ENCODE assay signal across 19 mouse cellular contexts in the genomic region with DNA sequence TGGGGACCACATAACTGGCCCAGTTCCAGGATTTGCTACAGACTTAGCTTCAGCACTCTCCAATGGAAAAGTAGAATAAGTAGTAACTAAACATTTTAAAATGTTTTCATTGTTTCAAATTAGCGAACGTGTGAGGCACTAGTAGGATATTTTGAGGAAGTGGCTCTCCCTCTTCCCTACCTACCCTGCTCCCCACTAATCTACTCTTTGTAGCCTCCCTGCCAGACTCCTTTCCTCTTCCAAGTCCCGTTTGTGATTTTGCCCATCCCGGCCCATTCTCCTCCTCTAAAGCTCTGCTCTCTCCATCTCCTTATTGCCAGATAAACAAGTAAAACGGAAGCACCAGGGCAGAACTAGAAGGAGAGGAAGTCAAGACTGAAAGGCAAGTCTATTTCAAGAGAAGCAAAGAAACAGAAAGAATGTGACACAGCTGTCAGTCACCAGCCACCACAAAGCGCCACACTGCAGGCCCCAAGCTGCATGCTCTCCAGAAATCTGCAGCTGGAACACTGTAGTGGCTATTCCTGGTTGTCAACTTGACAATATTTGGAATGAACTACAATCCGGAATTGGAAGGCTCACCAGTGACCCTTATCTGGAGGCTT. TPM values are rescaled to one million over a fixed set of nuclear protein-coding genes. Genes with fewer than 3 reads are reported as not detected.
A peak's percentile ranks its signal among the peaks of the same experiment; 100 is the strongest.
DNase-seq lines count a peak whose midpoint lies in the region; ATAC-seq lines count a peak whose summit lies in the region.
"Had no signal": no experiment of that assay in that cellular context is flagged by ENCODE, and none has a peak within 500 bp of the region (broad histone marks: within the 10 kb centered on the region; RNA-seq: fewer than 3 reads in every experiment).

No protein-coding gene starts in this region.

- peak; percentile 34 for DNase-seq in A20 (ENCODE audit: low read depth, low spot score)

- ATAC-seq in common myeloid progenitor, adult 5-6 weeks (replicated peaks; ENCODE audit: low read depth, poor library complexity, severe bottlenecking), result peak; percentile 85
- peak; percentile 90 for ATAC-seq in granulocyte monocyte progenitor cell, adult 5-6 weeks (replicated peaks; ENCODE audit: poor library complexity, severe bottlenecking)
- peak; percentile 72 to 89 for ATAC-seq in hematopoietic stem cell, adult 5-6 weeks (replicated peaks in 1 of 2; ENCODE audit: insufficient read depth in 1 of 2, low FRiP score in 2 of 2, low TSS enrichment in 1 of 2, low read depth in 1 of 2, poor library complexity in 2 of 2, severe bottlenecking in 2 of 2)
- peak; percentile 82 for ATAC-seq in megakaryocyte, adult 5-6 weeks (ENCODE audit: poor library complexity, severe bottlenecking)
- ATAC-seq in megakaryocyte progenitor cell, adult 5-6 weeks (replicated peaks; ENCODE audit: poor library complexity), result peak; percentile 86
- ATAC-seq in monocyte, adult 5-6 weeks (replicated peaks; ENCODE audit: insufficient number of reproducible peaks, low FRiP score, low TSS enrichment, poor library complexity, severe bottlenecking), result peak; percentile 68; the same call in 1 of the 2 replicates
- peak; percentile 46; the same call in 1 of the 2 replicates for ATAC-seq in neutrophil, adult 5-6 weeks (ENCODE audit: extremely low read depth, insufficient number of reproducible peaks, low FRiP score, poor library complexity, severe bottlenecking)

RNA-seq across cellular contexts. Expression of gene D13Ertd608e, which starts 28.7 kb away (rescaled TPM):
- total RNA-seq in common myeloid progenitor, adult 5-6 weeks (2017), result not detected in 2 replicates
- not detected in 2 replicates for total RNA-seq in granulocyte monocyte progenitor cell, adult 5-6 weeks (2014; fragmentation: Nextera tagmentation)
- not detected in 2 replicates for total RNA-seq in granulocyte monocyte progenitor cell, adult 5-6 weeks (2017)
- total RNA-seq in hematopoietic stem cell, adult 5-6 weeks (2017), result not detected in 2 replicates
- 0.45 and 1.7 TPM in 2 replicates for total RNA-seq in megakaryocyte, adult 5-6 weeks (2015)
- 2.6 TPM in 1 of 2 replicates, not detected in the other for total RNA-seq in megakaryocyte, adult 5-6 weeks (2017)
- total RNA-seq in megakaryocyte progenitor cell, adult 5-6 weeks (2015), result not detected in 2 replicates
- total RNA-seq in megakaryocyte progenitor cell, adult 5-6 weeks (2017), result not detected in 2 replicates
- not detected in 3 replicates for total RNA-seq in monocyte, adult 5-6 weeks (2017)
- not detected in 2 replicates for total RNA-seq in neutrophil, adult 5-6 weeks (2017)
- total RNA-seq: adrenal gland, adult 18-20 months; adrenal gland, adult 2 months; adrenal gland, adult 8-10 months; adrenal gland, postnatal 10 days; adrenal gland, postnatal 14 days; adrenal gland, postnatal 25 days; adrenal gland, postnatal 36 days; adrenal gland, postnatal 4 days; CH12.LX; G1E; MEL had no signal

RNA-seq across cellular contexts. Expression of gene Tcstv1, which starts 30.1 kb away (rescaled TPM):
- not detected in 2 replicates for total RNA-seq in common myeloid progenitor, adult 5-6 weeks (2017)
- not detected in 2 replicates for total RNA-seq in granulocyte monocyte progenitor cell, adult 5-6 weeks (2014; fragmentation: Nextera tagmentation)
- not detected in 2 replicates for total RNA-seq in granulocyte monocyte progenitor cell, adult 5-6 weeks (2017)
- not detected in 2 replicates for total RNA-seq in hematopoietic stem cell, adult 5-6 weeks (2017)
- total RNA-seq in megakaryocyte, adult 5-6 weeks (2015), result not detected in 2 replicates
- not detected in 2 replicates for total RNA-seq in megakaryocyte, adult 5-6 weeks (2017)
- not detected in 2 replicates for total RNA-seq in megakaryocyte progenitor cell, adult 5-6 weeks (2015)
- total RNA-seq in megakaryocyte progenitor cell, adult 5-6 weeks (2017), result not detected in 2 replicates
- total RNA-seq in monocyte, adult 5-6 weeks (2017), result not detected in 3 replicates
- total RNA-seq in neutrophil, adult 5-6 weeks (2017), result not detected in 2 replicates
- total RNA-seq: adrenal gland, adult 18-20 months; adrenal gland, adult 2 months; adrenal gland, adult 8-10 months; adrenal gland, postnatal 10 days; adrenal gland, postnatal 14 days; adrenal gland, postnatal 25 days; adrenal gland, postnatal 36 days; adrenal gland, postnatal 4 days; CH12.LX; G1E; MEL had no signal

RNA-seq across cellular contexts. Expression of gene AF067063, which starts 34.5 kb away (rescaled TPM):
- not detected in 2 replicates for total RNA-seq in common myeloid progenitor, adult 5-6 weeks (2017)
- not detected in 2 replicates for total RNA-seq in granulocyte monocyte progenitor cell, adult 5-6 weeks (2014; fragmentation: Nextera tagmentation)
- not detected in 2 replicates for total RNA-seq in granulocyte monocyte progenitor cell, adult 5-6 weeks (2017)
- not detected in 2 replicates for total RNA-seq in hematopoietic stem cell, adult 5-6 weeks (2017)
- not detected in 2 replicates for total RNA-seq in megakaryocyte, adult 5-6 weeks (2015)
- not detected in 2 replicates for total RNA-seq in megakaryocyte, adult 5-6 weeks (2017)
- not detected in 2 replicates for total RNA-seq in megakaryocyte progenitor cell, adult 5-6 weeks (2015)
- total RNA-seq in megakaryocyte progenitor cell, adult 5-6 weeks (2017), result not detected in 2 replicates
- not detected in 3 replicates for total RNA-seq in monocyte, adult 5-6 weeks (2017)
- not detected in 2 replicates for total RNA-seq in neutrophil, adult 5-6 weeks (2017)
- total RNA-seq: adrenal gland, adult 18-20 months; adrenal gland, adult 2 months; adrenal gland, adult 8-10 months; adrenal gland, postnatal 10 days; adrenal gland, postnatal 14 days; adrenal gland, postnatal 25 days; adrenal gland, postnatal 36 days; adrenal gland, postnatal 4 days; CH12.LX; G1E; MEL had no signal

Comparison
In these comparisons a context has a peak if more than half of its experiments do, and no peak if none do; other contexts are left out.
1. Peak in every context shown above with its lines: DNase-seq and ATAC-seq.